Mouse (Mus musculus): ENCODE data around the gene Elovl6. TPM values are rescaled to one million over a fixed set of nuclear protein-coding genes. Genes with fewer than 3 reads are reported as not detected.

Elovl6 gene
- under 1 TPM; 0.56 to 0.79 TPM for total RNA-seq (2021)
- long read RNA-seq, experiment 1, partial matches to known transcripts, result 0 of 2 reads
- long read RNA-seq, experiment 1, other reads (novel, unspliced or antisense), result 1 of 2 reads
- long read RNA-seq, experiment 2, result 0 reads

DNA sequence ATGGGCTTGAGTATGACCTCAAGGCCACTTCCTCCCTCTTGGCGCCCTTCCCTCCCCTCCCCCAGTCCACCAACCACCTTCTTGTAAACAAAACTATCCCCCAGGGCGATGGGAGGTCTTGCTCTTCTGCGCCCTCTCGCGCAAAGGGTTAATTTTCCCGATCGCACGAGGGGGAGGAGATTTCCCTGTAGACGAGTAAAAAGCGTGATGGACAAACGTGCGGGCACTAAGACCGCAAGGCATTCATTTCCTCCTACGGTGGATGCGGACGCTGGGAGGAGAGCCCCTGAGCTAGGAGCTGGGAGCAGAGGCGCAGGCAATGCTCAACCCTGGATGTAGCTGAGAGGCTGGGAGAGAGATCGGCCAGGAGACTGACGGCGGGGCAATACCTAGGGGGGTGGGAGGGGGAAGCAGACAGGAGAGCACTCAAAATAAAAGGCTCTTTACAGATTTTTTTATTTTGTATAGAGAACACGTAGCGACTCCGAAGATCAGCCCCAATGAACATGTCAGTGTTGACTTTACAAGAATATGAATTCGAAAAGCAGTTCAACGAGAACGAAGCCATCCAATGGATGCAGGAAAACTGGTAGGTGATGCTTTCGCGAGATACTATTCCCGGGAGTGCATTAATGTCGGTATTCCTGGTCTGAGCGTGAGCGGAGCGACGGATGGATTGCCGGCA lies at the start of gene Elovl6:
Gene Elovl6 (plus strand): TSS at position 176 of the 685 bp plus-strand sequence.
- peak; percentile 27 for DNase-seq
- intact Hi-C loops (cut with DNase I), result loop anchor here (5.0 kb wide), 1 partner anchor 105 kb away; no protein-coding TSS in a partner anchor

DNA sequence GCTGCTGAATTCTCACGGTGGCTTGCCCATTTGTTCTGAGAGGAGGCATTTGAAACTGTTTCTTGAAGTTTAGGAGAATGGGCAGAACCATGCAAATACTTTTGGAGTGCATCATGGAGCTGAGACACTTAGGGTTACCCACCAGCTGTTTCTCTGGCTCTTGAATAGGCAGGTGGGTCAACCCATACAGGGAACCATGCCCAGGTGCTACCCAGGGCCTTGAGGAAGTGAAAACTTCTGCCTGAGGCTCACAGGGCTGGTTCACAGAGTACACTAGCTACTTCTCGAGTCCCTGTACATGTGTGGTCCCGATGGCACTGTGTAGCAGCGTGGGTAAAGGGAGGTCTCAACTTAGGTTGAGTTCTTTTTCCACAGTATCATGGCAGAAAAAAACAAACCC lies 43.4 kb upstream of the Elovl6 start:
- intact Hi-C loops (cut with DNase I), result no loop called here
- DNase-seq, result no peak

DNA sequence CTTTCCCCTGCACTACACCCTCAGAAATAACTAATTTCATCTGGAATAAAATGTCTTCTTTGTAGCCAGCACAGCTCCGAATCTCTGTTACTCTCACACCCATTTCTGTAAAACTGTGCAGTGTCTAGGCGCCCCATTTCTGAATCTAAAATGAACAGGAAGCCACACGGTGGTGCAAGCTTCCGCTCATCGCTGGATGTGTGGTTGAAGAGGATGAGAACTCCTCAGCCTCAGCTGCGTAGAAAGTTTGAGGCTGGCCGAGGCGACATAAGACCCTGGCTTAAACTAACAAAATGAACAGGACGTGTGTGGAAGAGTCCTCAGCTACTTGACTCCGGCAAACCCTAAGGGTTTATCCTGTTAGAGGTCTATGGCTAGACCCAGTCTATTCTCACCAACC lies 38.0 kb upstream of the Elovl6 start:
- intact Hi-C loops (cut with DNase I), result no loop called here
- DNase-seq, result no peak

DNA sequence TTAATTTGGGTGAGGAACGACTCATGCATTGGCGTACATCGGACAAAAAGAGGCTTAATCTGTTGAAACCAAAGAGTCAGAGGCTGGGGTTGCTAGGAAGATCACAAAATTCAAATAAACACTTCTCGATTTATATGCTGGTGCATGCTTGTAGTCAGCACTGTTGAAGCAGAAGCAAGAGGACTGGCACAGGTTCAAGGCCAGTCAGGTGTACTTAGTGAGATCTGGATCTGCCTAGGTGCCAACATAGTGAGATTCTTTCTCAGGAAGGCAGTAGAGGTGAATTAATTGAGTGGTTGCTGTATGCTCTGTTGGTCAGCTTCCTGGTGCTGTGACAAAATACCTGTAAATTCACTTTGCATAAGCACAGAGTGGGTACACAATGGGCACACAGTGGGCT lies 37.4 kb upstream of the Elovl6 start:
- no peak for DNase-seq
- intact Hi-C loops (cut with DNase I), result no loop called here

DNA sequence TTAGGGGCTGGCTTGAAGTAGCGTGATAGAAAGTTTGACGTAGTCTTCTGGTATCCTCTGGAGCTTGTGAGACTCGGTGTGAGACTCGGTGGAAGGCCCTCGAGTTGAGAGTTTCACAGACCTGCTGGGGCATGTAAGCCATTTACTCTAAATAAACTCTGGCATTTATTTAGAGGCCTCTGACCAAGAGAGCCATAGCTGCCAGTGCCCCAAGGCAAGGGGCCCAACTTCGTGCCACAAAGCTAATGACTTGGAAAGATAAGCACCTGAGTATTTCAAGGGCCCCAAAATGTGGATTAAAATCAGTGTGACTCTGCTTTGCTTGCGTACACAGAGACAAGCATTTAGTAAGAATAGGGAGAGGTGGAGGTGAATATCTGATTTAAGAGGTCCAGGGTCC lies 28.4 kb upstream of the Elovl6 start:
- no peak for DNase-seq
- intact Hi-C loops (cut with DNase I), result no loop called here

DNA sequence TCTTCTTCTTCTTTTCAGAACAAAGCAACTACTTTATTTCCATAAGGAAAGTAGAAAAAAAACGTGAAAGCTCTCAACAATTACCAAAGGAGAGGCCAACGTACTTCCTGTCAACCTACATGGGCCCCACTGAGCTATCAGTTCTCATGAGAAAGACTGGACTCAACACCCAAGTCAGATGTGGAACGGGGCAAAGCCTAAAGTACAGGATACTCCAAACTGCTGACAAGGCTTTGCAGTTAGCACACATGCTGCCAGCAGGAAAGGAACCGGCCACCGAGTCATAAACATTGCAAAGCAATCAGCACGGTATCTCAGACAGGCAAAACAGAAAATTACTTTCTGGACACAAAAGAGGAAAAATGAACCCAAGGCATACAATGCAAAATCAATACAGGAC lies 27.2 kb upstream of the Elovl6 start:
- no peak for DNase-seq
- intact Hi-C loops (cut with DNase I), result no loop called here

DNA sequence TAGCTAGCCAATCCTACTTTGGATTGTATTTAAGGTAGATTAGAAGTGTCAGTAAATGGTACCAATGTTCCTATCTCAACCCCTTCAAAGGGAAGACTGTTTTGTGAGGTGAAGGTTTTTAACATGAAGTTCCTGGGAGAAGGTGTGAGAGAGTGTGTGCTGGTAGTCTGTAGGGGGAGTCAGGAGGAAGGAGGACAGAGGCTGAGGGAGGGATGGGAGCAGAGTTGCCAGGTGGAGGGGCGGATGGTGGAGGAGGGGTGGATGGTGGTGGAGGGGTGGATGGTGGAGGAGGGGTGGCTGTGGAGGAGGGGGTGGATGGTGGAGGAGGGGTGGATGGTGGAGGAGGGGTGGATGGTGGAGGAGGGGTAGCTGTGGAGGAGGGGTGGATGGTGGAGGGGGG lies 24.4 kb upstream of the Elovl6 start:
- intact Hi-C loops (cut with DNase I), result no loop called here
- no peak for DNase-seq

DNA sequence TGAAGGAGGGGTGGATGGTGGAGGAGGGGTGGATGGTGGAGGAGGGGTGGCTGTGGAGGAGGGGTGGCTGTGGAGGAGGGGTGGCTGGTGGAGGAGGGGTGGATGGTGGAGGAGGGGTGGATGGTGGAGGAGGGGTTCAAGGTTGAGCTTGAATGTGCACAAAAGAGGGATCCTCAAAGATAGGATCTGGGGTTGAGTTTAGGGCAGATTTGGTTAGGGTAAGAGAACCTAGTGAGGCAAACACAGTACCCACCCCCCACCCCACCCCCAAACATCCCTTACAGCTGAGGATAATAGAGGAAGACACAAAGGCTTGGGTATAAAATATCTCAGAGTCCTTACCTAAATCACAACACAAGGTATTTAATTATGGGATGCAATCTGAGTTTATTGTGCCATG lies 23.6 kb upstream of the Elovl6 start:
- no peak for DNase-seq
- intact Hi-C loops (cut with DNase I), result no loop called here

DNA sequence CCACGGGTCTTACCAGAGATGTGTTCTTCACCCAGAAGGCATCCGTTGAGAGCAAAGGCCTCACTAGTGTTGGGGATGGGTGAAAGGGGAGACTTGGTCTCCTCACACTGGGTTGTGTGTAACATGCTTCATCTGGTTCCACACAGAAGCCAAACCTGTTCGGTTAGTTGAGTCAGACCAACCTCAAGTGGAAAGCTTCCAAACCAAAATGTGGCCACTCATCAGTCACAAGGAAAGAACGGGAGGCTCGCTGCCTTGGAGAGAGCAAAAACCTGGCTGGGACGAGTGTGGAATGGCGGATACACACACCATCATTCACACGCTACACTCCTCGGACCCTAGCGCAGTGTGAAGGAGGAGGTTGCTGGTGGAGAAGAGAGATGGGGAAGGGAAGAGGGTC lies 22.4 kb upstream of the Elovl6 start:
- DNase-seq, result no peak
- intact Hi-C loops (cut with DNase I), result no loop called here

DNA sequence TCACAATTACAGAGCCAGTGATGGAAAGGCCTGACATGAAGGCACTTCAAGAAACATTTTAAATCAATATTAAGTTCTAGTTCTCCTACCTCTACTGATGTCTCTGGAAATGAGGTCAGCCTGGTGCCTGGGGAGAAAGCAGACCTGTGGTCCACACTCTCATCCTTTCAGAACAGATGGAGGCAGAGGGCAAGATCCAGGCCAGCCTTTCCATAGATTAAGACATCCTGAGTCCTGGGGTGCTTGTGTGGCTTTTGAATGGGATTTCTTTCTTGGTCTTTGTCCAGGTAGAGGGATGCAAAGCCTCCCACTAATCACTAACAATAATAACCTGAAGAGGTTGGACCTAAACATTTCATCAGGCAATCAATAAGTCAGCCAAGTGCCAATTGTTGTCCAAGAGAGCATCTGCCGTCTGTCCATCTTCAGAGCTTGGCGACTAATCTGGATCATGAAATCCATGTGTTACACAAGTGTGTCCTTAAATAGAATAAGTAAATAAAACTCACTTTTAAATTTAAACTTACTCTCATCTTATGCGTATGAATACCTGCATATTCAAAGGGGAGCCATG lies 16.2 kb upstream of the Elovl6 start:
- intact Hi-C loops (cut with DNase I), result no loop called here
- no peak for DNase-seq

DNA sequence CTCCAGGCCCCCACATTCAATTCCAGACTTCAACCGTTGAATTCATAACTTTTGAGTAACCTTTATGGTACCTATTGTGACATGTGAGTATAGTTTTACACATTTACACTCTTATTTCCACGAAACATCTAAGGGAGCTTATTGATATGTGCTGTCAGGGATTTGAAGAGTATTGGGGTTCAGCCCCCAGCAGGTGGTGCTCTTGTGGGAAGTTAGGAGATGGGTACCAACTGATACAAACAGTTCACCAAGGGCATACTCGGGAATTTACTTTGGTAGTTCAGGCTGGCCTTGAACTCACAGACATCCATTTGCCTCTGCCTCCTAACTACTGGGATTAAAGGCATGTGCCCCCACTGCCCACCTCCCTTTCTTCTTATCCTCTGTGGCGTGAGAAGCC lies 11.7 kb upstream of the Elovl6 start:
- intact Hi-C loops (cut with DNase I), result loop anchor here (5.0 kb wide), 1 partner anchor 167 kb away; no protein-coding TSS in a partner anchor
- DNase-seq, result no peak

DNA sequence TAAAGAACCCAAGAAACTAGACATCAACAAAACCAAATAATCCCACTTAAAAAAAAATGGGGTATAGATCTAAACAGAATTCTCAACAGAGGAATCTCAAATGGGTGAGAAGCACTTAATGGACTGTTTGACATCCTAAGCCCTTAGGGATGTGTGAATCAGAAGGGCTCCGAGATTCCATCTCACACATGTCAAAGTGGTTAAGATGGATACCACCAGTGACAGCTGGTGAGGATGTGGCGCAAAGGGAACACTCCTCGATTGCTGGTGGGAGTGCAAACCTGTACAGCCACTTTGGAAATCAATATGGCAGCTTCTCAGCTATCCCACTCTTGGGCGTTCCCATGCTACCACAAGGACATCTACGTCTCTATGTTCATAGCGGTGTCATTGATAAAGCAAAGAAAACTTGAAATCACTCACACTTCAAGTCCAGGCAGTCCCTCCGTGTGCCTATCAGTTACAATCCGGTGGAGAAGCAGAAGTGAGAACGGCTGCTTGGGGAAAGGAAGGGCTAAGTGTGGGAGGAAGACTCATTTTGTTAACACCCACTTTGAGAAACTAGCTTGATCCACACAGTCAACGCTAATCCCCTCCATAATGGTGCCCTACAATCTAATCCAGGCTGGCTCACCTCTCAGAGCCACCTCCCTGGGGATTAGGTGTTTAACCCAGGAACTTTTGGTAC lies 8.6 kb upstream of the Elovl6 start:
- DNase-seq, result no peak
- intact Hi-C loops (cut with DNase I), result loop anchor here (5.0 kb wide), 1 partner anchor 164 kb away; no protein-coding TSS in a partner anchor

DNA sequence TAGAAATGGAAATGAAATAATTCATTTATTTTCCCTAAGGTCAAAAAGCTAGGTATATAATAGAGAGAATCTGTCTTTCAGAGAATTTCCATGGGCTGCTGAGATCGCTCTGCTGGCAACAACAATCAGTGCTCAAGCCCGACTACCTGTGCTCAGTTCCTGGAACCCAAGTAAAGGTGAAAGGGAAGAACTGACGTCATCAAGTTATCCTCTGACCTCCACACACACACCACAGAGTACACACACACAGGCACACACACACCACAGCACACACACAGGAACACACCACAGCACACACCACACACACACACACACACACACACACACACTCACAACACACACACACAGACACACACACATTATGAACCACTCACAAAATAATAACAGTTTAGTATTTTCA lies 5.1 kb upstream of the Elovl6 start:
- DNase-seq, result no peak
- intact Hi-C loops (cut with DNase I), result no loop called here

DNA sequence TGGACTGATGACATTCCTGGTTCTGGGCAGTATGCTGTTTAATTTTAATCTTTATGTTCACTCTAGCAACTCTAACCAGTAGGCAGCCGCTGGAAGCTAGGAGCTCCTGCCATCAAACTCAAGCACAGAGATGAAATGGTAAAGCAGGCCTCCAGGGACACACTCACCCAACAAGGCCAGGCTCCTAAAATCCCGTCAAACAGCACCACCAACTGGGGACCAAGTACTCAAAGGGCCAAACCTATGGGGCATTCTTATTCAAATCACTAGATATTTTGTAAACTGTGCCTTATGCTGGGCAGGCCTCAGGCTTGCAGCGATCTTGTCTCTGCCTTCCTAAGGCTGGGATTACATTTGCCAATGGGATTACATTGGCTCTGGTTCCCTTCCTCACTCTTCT lies 2.8 kb upstream of the Elovl6 start:
- DNase-seq, result no peak
- intact Hi-C loops (cut with DNase I), result no loop called here

DNA sequence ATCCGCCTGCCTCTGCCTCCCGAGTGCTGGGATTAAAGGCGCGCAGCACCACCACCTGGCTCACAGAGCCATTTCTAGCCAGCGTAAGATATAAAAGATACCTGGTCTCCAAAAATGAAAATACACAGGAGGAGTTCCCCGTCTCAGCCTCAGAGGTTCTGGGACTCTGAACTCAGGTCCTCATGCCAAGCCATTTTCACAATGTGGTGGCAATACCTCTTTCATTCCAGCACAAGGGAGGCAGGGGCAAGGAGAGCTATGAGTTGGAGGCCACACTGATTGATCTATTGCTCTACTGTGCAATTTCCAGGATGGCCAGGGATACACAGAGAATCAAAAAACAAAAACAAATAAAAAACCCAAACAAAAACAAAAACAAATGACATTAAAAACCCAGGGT lies 1.7 kb upstream of the Elovl6 start:
- DNase-seq, result no peak
- intact Hi-C loops (cut with DNase I), result loop anchor here (5.0 kb wide), 1 partner anchor 107 kb away; no protein-coding TSS in a partner anchor

DNA sequence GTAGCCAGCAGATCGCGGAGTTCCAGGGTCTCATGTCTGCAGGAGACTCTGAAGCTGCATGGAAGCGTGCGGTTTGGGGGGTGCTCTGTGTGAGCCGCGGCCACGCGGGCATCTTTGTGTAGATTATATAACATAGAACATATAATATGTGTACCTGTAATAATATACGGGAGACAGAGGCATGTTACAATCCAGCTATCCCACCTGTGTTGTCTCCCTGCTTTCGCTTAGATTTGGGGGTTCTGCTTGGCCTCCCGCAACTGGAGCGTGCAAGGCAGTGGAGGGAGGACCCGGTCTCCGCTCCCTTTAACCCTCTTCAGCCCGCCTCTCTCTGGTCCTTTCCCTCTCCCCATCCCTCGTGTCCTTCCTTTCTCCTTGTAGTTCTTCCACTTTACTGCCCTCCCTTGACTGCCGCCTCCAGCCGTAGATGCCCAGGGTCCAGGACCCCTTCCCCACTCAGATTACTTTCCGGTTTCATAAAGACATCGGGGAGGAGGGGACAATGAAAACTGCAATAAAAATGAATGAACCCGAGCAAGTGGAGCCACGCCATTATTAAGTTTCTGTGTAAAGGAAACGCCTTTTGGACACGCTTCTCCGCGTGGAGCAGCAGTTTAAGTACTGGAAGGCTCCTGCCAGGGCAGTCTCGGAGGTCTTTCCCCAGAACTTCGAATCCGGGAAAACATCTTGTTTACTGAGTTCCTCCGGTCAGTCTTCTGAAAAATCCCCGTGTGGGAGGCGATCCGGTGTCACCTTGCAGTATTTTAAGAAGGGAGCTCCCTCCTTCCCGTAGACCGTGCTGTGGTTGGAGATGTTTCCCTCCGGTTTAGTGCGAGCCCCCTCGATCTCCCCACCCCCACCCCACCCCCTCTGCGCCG lies 949 bp downstream of the Elovl6 start:
- intact Hi-C loops (cut with DNase I), result loop anchor here (5.0 kb wide), 1 partner anchor 104 kb away; no protein-coding TSS in a partner anchor
- DNase-seq, result peak in 1 of 2 experiments; percentile 24

DNA sequence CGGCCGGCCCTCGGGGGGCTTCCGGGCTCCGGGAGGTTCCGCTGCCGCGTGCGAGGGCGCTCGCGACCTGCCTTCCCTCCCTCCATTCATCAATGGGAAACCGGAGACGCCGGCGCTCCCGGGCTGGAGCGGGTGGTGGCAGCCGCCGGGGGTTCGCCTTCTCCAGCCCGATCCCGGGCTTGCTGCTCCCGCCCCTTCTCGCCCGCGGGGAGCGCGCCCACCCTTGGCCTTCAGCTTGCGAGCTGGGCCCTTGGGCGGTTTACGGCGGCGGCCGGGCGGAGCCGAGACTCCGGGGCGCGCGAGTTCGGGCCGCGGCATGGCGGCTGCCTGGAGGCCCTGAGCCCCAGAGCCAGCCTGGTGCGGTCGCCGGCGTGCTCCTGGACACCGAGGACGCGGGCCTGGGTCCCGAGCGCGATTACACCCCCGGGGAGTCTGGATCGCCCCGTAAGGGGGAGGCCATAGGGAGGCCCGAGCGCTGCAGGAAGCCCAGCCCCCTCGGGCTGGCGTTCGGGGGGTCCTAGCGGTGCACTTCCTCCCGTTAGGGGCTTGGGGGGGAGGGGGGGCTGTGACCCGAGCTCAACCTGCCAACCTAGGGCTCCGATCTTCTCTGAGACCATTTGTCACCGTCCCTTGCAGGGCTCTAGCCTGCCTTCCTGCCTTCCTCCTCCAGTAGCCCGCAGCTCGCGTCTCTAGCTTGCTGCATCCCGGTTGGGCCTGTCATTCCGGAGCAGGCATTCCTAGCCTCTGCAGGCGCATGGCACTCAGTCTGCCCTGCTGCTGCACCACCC lies 1.8 kb downstream of the Elovl6 start:
- intact Hi-C loops (cut with DNase I), result loop anchor here (5.0 kb wide), 1 partner anchor 103 kb away; no protein-coding TSS in a partner anchor

DNA sequence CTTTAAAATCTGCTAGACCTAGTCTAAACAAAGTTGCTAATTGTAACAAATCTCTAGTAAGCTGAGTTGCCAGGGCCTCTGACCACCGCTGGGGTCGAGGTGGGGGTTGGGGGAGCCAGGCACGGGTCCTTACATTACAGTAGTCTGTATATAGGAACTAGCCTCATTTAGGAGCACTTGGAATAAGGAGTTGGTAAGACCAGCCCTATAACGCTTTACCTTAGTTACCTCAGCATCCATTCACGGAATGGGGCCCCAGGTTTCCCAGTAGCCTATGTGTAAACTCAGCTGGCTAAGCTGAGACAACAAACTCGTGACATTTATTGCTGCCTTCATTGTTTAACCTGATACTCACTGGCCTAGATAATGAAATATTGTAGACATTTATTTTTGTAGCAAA lies 3.3 kb downstream of the Elovl6 start:
- intact Hi-C loops (cut with DNase I), result no loop called here
- DNase-seq, result no peak

More for the DNA sequence above, 1.8 kb downstream of the Elovl6 start:
- DNase-seq, result peak; percentile 48 to 49

DNA sequence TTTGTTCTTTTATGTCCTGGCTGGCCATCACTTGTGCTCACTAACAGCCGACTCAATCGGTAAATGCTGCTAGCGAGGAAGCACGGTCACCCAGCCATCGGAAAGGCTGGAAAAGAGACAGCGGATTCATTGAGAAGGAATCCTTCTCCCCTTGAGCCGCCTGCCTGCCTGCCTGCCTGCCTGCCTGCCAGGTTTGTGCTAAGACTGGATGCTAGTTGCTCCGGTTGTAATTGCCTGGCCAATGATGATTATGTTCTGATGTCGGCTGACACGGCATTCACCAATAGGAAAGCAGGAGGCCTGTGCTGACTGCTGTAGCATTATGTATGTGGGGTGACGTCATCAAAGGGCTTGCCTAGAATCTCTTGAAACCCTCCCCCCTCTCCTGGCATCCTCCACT lies 4.0 kb downstream of the Elovl6 start:
- intact Hi-C loops (cut with DNase I), result no loop called here

DNA sequence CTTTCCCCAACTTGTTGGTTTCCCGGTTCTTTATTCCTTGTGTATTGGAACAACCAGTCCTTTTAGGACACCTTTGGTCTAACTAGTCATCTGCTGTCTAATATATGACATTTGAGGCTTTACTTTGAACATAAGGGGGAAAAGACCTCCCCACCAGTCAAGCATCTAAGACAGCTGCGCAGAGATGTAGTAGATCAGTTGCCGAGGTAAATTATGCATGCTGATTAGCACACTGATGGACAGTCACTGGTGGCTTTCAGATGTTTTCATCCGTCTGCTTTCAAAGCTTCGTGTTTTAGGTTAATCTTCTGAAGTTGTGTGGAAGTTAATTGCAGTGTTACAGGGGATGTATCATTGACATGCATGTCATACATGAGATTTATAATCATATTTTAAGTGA lies 5.8 kb downstream of the Elovl6 start:
- intact Hi-C loops (cut with DNase I), result no loop called here
- DNase-seq, result no peak

More for the DNA sequence above, 4.0 kb downstream of the Elovl6 start:
- DNase-seq, result peak; percentile 46 to 65

Measured in gastrocnemius, postnatal 36 days (tissue).